Mouse (Mus musculus): Measurements from ENCODE around the gene Trim54.

Gene Trim54

DNA sequence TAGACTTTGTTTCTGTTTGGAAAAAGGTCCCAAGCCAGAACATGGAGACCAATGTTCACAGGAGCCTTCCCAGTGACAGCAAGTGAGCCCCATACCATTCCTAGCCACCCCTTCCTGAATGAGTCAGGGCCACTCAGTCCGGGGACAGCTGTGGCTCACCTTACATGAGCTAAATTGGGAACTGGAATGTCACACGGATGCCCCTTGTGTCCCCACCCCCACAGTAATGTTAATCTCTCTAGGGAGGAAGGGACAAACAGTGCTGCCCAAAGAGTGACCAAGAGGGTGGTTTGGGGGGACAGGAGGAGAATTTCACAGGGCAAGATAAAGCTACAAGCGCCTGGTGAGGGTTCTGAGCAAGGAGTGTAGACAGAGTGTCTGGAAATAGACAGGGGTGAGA is at the start of gene Trim54:
Gene Trim54, plus strand, starts transcription at position 359 of the 400 bp plus-strand sequence.
- DNase-seq (ENCODE audit: low read depth, low spot score), result no peak

- no peak for DNase-seq (ENCODE audit: low read depth, low spot score)
Observed at GRCm38 (mm10) chr5:31069810-31070209, 46.7 kb upstream of the Trim54 start.

DNA sequence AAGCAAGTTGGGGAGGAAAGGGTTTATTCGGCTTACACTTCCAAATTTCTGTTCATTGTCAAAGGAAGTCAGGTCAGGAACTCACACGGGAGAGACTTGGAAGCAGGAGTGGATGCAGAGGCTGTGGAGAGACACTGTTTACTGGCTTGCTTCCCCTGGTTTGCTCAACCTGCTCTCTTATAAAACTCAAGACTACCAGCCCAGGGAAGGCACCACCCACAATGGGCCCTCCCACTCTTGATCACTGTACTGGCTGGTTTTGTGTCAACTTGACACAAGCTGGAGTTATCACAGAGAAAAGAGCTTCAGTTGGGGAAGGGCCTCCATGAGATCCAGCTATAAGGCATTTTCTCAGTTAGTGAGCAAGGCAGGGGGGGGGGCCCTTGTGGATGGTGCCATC is 45.5 kb upstream of the Trim54 start:
- DNase-seq (ENCODE audit: low read depth, low spot score), result no peak

- no peak for DNase-seq (ENCODE audit: low read depth, low spot score)
Observed at GRCm38 (mm10) chr5:31071821-31072220, 44.7 kb upstream of the Trim54 start.

GRCm38 (mm10) chr5:31073176-31073575 is 43.3 kb upstream of the Trim54 start:
- DNase-seq (ENCODE audit: low read depth, low spot score), result no peak

GRCm38 (mm10) chr5:31076346-31076745 is 40.2 kb upstream of the Trim54 start:
- DNase-seq (ENCODE audit: low read depth, low spot score), result no peak

DNA sequence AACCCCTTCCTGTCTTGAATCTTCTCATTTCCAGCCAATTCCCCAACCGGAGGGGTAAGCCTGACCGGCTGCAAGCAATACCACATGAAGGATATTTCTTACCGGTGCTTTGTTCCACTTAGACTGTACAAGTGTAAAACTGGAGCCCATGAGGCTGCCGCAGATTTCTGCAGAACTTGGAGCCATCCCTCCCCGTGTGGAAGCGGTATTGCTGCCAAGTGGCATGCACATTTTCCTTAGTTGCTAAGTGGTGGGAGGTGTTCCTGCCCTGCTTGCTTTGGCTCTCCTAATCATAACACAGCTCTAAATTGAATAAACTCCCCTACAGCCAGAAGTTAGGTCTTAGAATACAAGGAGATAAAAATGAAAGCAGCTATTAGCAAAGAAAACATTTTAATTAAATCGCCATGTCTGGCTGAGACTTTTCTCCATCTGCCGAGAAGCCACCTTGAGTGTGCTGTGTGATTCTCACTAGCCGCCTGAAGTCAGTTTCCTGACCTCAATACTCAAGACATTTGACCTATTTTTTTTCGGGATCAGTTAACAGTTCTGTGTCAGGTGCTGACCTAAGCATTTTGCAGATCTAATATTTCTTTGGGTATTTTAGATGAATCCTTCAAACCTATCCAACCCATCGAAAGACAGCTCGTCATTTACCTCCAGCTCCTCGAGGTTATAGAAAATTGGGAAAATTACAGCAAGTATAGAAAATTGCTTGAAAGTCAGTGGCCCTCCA is 36.3 kb upstream of the Trim54 start:
- no peak for DNase-seq (ENCODE audit: low read depth, low spot score)

DNA sequence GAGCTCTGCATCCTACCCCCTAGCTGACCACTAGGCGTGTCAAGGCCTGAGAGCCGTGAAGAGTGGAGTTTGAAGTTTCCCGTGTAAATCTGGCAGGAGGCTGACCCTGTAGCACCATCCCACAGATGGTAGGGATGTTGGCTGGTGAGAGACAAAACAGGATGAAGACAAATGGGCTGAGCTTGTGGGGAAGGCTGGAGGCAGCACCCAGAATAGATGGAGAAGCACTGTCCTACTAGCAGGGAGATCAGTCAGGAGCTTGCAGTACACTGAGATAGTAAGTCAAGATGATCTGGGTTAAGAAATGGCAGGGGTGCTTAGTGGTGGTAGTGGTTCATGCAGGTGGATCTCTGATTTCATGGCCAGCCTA is 35.7 kb upstream of the Trim54 start:
- DNase-seq (ENCODE audit: low read depth, low spot score), result no peak

GRCm38 (mm10) chr5:31081386-31081785 is 35.1 kb upstream of the Trim54 start:
- DNase-seq (ENCODE audit: low read depth, low spot score), result no peak

- no peak for DNase-seq (ENCODE audit: low read depth, low spot score)
Observed at GRCm38 (mm10) chr5:31082355-31082754, 34.2 kb upstream of the Trim54 start.

- DNase-seq (ENCODE audit: low read depth, low spot score), result no peak
Observed at GRCm38 (mm10) chr5:31082935-31083625, 33.4 kb upstream of the Trim54 start.

DNA sequence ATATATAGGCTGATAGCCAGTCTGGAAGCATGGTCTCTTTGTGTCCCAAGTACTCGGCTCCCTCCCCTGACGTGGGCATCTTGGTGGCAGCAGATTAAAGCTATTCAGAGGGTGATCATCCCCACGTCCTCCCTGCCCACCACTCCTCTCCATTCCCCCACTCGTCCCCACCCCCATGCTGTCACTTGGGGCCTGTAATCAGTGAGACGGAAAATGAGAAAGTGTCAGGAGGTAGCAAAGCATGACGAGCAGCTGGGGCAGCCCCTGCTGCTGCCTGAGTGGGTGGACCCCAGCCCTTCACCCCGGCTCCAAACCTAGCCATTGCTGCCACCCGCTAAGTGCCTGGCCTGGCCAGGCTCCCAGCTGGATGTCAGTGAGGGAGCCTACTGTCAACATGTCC is 32.6 kb upstream of the Trim54 start:
- no peak for DNase-seq (ENCODE audit: low read depth, low spot score)

DNA sequence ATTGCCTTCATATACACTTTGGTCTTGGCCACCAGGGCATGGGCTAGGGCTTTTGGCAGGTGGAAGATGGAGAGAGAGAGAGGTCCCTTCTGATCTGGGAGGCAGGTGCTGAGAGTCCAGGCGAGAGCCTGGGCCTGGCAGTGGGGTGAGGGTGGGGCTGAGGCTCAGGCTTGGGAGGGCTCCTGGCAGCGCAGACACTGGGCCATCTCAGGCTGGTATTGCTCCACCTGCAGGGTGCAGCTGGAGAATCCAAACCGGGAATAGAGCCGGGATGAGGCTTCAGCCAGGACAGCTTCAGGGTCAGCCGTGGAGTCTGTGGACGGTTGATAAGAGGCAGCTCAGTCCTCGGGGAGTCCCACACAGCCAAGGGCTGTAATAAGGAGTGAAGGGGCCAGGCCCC is 29.9 kb upstream of the Trim54 start:
- DNase-seq (ENCODE audit: low read depth, low spot score), result no peak

GRCm38 (mm10) chr5:31087131-31087530 is 29.4 kb upstream of the Trim54 start:
- DNase-seq (ENCODE audit: low read depth, low spot score), result no peak

GRCm38 (mm10) chr5:31092231-31092975 is 24.1 kb upstream of the Trim54 start:
- DNase-seq (ENCODE audit: low read depth, low spot score), result no peak

GRCm38 (mm10) chr5:31093151-31094041 is 23.1 kb upstream of the Trim54 start:
- no peak for DNase-seq (ENCODE audit: low read depth, low spot score)

- no peak for DNase-seq (ENCODE audit: low read depth, low spot score)
Observed at GRCm38 (mm10) chr5:31094100-31094798, 22.3 kb upstream of the Trim54 start.

DNA sequence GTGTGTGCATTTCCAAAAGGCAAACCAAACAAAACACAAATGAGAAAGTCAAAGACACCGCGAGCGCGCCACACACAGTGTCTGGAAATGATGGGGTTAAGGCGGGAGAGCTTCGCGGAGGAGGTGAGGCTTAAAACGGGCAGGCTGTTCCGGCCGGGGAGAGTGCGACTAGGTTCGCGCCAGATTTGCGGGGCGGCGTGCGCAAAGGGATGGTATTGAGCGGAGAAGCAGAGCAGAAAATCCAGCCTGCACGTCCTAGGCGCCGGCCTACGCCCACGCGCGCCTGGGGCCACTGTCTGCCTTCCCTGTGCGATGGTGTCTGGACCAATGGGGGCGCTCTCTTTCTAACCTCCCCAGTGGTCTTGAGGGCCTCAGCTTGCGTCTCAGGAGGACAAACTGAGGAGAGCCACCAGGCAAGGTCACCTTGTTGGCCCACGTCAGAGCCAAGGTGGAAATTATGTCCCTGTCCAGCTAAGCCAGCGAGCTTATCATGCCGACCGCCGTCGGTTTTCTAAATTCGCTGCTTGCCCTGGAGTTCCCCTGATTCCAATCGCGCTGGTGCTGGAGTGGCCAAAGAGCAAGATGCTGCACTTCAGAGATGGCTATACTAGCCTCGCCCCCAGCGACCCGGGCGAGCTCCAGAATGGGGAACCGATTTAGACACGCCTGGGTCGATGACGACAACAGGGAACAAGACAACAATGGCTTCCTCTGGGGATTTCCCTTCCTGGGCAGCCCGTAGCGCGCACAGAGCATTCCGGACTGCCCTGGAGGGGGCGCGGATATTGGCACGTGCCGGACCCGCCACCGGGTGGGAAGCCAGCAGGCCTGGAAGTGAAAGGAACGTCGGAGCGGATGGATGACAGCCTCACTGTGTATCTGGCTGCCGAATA is 21.5 kb upstream of the Trim54 start:
- no peak for DNase-seq (ENCODE audit: low read depth, low spot score)

DNA sequence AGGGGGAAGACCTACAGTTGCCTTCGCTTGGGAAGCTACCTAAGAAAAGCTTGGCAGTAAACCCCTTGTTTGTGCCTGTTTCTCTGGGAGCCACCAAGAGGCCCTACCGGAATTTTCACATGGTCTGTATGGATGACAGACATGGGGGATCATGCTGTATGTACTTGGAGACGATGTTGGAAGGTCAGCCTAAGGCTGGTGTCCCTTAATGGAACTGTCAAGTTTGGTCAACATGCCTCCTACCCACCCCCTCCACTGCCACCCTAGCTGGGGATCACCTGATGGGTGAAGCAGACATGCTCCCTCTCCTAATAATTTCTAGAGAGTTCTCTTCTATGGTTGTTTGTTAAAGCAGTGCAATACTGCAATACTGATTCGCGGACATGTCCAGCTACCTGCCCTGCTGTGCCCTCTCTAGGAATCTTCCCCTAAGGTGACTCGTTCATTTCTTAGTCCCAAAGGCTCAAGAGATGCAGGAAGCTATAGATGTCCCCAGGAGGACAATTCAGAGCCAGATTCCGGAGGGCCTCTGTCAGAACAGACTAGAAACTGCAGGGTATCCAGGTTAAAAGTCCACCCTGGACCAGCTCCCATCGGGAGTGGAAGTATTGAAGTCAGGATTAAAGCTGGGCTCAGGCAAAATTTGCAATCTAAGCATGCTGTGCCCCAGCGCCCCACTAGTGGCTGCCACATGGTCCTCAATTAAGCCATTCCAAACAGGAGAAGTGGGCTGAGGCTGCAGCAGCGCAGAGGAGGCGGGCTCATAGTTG is 20.6 kb upstream of the Trim54 start:
- no peak for DNase-seq (ENCODE audit: low read depth, low spot score)

All from embryo, embryonic 11.5 days (tissue).